Mouse (Mus musculus) heart, postnatal 4 days (tissue): ENCODE data around the gene Rflna. TPM values are rescaled to one million over a fixed set of nuclear protein-coding genes. Genes with fewer than 3 reads are reported as not detected.

Experiments used
- DNase-seq: peaks from one replicate; pipeline ENCODE4 v3.0.0; 2021
- total RNA-seq, 2 experiments: library from RNA; stranded (reverse); gene quantifications; 2 replicates each; pipeline ENCODE4 v1.2.3; 2021

Gene Rflna
- total RNA-seq, 2 experiments from 2014 or later = 1.2 to 1.3 TPM

DNA sequence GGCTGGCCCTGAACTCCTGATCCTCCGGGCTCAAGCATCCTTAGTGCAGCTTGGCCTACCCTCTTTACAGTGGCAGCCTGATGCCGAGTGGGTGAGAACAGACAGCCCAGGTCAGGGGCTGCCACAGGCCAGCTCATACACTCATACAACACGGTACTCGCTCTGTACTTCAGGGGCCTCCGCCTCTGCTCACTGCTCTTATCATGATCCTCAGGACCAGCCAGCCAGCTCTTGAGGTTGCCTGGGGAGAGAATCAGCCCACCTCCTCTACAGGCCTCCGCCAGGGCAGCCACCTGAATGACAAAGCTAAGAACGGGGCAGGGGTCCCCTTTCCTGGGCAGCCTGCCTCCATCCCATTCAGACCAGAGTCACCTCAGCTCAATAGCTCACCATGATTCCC is 50.6 kb downstream of the Rflna start:
- DNase-seq = no peak

DNA sequence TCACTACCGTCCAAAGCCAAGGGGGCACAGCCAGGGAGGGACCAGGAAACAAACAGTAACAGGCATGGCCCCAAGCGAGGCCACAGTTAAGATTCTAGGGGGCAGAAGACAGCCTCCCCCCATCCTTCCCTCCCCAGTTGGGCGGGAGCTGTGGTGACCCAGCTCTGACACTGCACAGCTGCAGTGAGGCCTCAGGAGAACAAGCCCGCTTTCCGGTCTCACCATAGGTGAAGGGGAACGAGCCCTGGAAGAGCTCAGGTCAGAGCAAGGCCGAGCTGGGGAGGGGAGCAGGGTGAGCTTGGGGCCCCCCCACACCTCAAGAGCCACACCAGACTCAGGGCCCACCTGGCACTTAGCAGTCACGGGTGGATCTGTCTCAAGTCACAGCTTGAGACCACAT is 52.9 kb downstream of the Rflna start:
- no peak for DNase-seq

DNA sequence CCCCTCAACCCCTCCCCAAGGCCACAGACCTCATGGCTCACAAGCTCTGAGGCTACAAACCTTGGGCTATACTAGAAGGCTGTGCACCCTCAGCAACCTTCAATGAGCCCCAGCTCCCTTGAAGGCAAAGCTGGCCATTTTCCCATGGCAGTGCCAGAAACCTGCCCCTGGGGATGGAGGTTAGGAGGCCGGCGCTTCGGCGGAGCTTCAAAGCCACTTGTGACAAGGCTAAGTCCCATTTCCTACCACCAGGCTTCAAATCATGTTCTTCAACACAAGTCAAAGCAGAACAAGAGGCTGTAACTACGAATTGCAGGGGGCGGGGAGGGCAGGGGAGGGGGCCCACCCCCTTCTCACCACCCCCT is 53.3 kb downstream of the Rflna start:
- DNase-seq = peak; percentile 37

DNA sequence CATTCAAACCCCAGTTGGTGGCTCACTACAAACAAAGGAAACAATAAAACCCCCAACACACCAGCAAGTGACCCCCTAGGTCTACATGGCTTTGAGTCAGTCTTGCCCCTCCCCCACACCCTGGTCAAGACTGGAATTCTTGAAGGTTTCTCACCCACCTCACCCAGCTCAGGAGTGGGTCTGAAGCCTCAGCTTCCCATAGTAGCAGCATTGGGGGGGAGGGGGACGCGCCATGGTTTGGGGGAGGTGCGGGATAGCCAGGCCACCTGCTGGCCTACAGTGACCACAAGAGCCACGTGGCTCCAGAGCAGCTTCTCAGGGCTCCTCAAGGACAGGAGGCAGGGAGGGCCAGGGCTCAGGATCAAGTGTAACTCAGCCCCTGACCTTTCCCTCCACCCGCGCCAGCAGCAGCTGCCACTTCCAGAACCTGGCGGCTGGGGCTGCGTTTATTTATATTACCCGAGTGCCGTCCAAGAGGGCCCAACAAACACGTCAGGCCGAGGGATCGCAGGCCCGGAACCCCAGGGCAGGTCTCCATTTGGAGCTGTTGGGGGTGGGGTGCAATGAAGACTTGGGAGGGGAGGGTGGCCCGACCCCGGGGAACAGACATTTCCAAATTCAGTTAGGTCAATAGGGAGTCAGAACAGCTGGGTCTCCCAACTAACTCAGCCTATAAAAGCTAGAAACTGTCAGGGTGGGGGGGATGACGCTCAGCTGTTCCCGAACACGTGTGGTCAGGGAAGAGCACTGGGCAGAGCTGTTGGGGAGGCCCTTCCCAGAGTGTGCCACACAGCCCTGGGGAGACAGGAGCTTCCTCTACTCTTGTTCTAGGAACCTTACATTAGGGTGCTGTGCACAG is 53.9 kb downstream of the Rflna start:
- DNase-seq = peak; percentile 81

DNA sequence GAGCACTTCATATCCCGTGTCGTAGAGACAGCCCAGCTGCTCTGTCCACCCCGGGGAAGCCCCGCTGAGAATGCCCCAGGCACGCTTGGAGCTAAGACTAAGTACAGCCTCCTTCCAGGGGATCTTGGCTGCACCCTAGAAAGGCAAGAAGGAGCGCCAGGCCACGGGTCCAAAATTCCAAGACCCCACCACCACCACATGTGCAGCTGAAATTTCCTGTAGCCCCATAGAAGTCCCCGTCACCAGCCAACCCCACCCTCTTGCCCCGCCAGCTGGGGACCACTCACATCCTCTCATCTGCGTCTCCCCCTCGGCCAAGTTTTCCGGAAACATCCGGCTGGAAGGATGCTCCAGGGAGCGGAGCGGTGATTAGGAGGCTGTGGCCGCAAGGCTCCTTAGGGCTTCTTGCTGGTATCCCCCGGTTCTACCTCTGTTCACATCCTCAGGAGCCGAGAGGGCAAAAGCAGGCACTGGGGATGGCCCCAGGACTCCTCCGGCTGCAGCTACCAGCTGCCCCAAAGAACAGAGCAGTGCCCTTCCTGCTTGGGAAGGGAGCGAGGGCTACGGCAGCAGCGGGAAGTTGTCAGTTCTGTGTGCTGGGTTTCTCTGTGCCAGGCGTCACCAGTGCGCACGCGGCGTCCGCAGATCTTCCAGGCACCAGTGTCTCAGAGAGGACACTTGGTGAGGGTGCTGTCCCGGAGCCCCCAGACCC is 54.7 kb downstream of the Rflna start:
- peak; percentile 66 for DNase-seq

DNA sequence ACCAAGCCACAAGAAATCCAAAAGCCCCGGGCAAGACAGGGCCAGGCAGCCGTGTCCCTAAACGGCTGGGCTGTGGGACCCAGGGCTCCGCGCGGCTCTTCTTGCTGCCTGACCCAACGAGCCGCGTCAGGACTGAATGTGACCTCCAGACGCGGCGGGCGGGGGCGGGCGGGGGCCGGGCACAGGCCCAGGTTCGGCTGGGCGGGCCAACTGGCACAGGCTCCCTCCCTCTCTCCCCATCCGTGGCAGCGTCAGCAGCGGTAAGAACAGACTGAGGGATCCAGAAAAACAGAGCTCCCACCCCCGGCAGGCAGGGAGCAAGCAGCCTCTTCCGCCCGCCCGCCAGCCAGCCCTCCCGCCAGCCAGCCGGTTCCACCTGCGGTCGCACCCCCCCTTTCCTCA is 55.2 kb downstream of the Rflna start:
- peak; percentile 85 for DNase-seq

Other genes starting within 250 kb of the Rflna start
- under 1 TPM; 0.68 to 0.88 TPM for gene Ccdc92, start 140.8 kb upstream of the Rflna start, total RNA-seq
- gene Zfp664, start 140.5 kb upstream of the Rflna start, total RNA-seq = 10 to 100 TPM; 57.5 to 62.7 TPM
- 100 to 1,000 TPM; 104 to 112 TPM for gene Ncor2, start 176.0 kb downstream of the Rflna start, total RNA-seq